Mouse (Mus musculus) heart, postnatal 36 days (tissue): ENCODE measurements around the gene Olfr1145. TPM values are rescaled to one million over a fixed set of nuclear protein-coding genes. Genes with fewer than 3 reads are reported as not detected.

Source experiments
- DNase-seq, 2 experiments: peaks; one replicate each; pipeline ENCODE4 v3.0.0; 2021 to 2022
- intact Hi-C: fragments of 180-260 bp; cut with DNase I; formaldehyde crosslinking; loops from one replicate; pipeline ENCODE4 v1.15.1; 2025
- total RNA-seq, 2 experiments: library from RNA; stranded (reverse); gene quantifications; 2 replicates each; pipeline ENCODE4 v1.2.3; 2021

Gene Olfr1145
- total RNA-seq: not detected

GRCm38 (mm10) chr2:87809522-87809921 lies at the start of gene Olfr1145:
Gene Olfr1145, plus strand, starts transcription at chr2:87809822.
- no peak for DNase-seq
- intact Hi-C loops: no loop called here

- intact Hi-C loops: no loop called here
- DNase-seq: no peak
These were observed 33.5 kb upstream of the Olfr1145 start for GRCm38 (mm10) chr2:87776143-87776542.

- DNase-seq: no peak
- intact Hi-C loops: no loop called here
These were observed 30.4 kb upstream of the Olfr1145 start, which contains the start of gene Olfr152 for GRCm38 (mm10) chr2:87779183-87779582. Gene Olfr152, plus strand, starts transcription at chr2:87779483.

GRCm38 (mm10) chr2:87800292-87800691 lies 9.3 kb upstream of the Olfr1145 start, which contains the start of gene Olfr1143:
Gene Olfr1143, plus strand, starts transcription at chr2:87800592.
- intact Hi-C loops: no loop called here
- DNase-seq: no peak

- intact Hi-C loops: no loop called here
- no peak for DNase-seq
These were observed 20.6 kb downstream of the Olfr1145 start, which contains the start of gene Olfr1148 for GRCm38 (mm10) chr2:87830233-87830632. Gene Olfr1148, plus strand, starts transcription at chr2:87830533.

GRCm38 (mm10) chr2:87843693-87844092 lies 34.1 kb downstream of the Olfr1145 start, which contains the start of gene Olfr1150-ps1:
Gene Olfr1150-ps1, plus strand, starts transcription at chr2:87843993.
- intact Hi-C loops: no loop called here
- DNase-seq: no peak

- DNase-seq: no peak
- intact Hi-C loops: no loop called here
These were observed 45.9 kb downstream of the Olfr1145 start, which contains the start of gene Olfr1151 for GRCm38 (mm10) chr2:87855562-87855961. Gene Olfr1151, plus strand, starts transcription at chr2:87855862.

Other genes with a start within 250 kb of the Olfr1145 start
- not detected for gene Olfr1129, start 235.9 kb upstream of the Olfr1145 start, total RNA-seq
- not detected for gene Olfr1130, start 203.6 kb upstream of the Olfr1145 start, total RNA-seq
- not detected for gene Olfr1131, start 182.7 kb upstream of the Olfr1145 start, total RNA-seq
- gene Olfr1132, start 172.3 kb upstream of the Olfr1145 start, total RNA-seq: not detected
- not detected for gene Olfr1133, start 162.4 kb upstream of the Olfr1145 start, total RNA-seq
- gene Olfr1134, start 151.4 kb upstream of the Olfr1145 start, total RNA-seq: not detected
- not detected for gene Olfr1135, start 136.2 kb upstream of the Olfr1145 start, total RNA-seq
- gene Olfr1136, start 115.9 kb upstream of the Olfr1145 start, total RNA-seq: not detected
- not detected for gene Olfr1137, start 96.6 kb upstream of the Olfr1145 start, total RNA-seq
- not detected for gene Olfr1138, start 69.8 kb upstream of the Olfr1145 start, total RNA-seq
- gene Olfr1140, start 66.1 kb upstream of the Olfr1145 start, total RNA-seq: not detected
- gene Olfr1141, start 55.8 kb upstream of the Olfr1145 start, total RNA-seq: not detected
- gene Olfr152, start 30.3 kb upstream of the Olfr1145 start, total RNA-seq: not detected
- not detected for gene Olfr1143, start 9.2 kb upstream of the Olfr1145 start, total RNA-seq
- gene Olfr1148, start 20.7 kb downstream of the Olfr1145 start, total RNA-seq: not detected
- not detected for gene Olfr1150-ps1, start 34.2 kb downstream of the Olfr1145 start, total RNA-seq
- gene Olfr1151, start 46.0 kb downstream of the Olfr1145 start, total RNA-seq: not detected
- gene Olfr1152, start 56.7 kb downstream of the Olfr1145 start, total RNA-seq: not detected
- gene Olfr1153, start 85.1 kb downstream of the Olfr1145 start, total RNA-seq: not detected
- not detected for gene Olfr1154, start 95.3 kb downstream of the Olfr1145 start, total RNA-seq
- not detected for gene Olfr1155, start 135.3 kb downstream of the Olfr1145 start, total RNA-seq
- not detected for gene Olfr1156, start 143.3 kb downstream of the Olfr1145 start, total RNA-seq
- not detected for gene Olfr1157, start 158.5 kb downstream of the Olfr1145 start, total RNA-seq
- not detected for gene Olfr74, start 164.8 kb downstream of the Olfr1145 start, total RNA-seq
- gene Olfr1158, start 180.3 kb downstream of the Olfr1145 start, total RNA-seq: not detected
- not detected for gene Olfr1160, start 198.4 kb downstream of the Olfr1145 start, total RNA-seq
- gene Olfr1161, start 213.0 kb downstream of the Olfr1145 start, total RNA-seq: not detected
- gene Olfr73, start 227.9 kb downstream of the Olfr1145 start, total RNA-seq: not detected
- not detected for gene Olfr1162, start 241.3 kb downstream of the Olfr1145 start, total RNA-seq